Mouse (Mus musculus): ENCODE measurements around the gene Alox12. TPM values are rescaled to one million over a fixed set of nuclear protein-coding genes. Genes with fewer than 3 reads are reported as not detected.

Gene Alox12
- polyA plus RNA-seq, 1 experiment from 2014 or later, result 20.0 TPM

DNA sequence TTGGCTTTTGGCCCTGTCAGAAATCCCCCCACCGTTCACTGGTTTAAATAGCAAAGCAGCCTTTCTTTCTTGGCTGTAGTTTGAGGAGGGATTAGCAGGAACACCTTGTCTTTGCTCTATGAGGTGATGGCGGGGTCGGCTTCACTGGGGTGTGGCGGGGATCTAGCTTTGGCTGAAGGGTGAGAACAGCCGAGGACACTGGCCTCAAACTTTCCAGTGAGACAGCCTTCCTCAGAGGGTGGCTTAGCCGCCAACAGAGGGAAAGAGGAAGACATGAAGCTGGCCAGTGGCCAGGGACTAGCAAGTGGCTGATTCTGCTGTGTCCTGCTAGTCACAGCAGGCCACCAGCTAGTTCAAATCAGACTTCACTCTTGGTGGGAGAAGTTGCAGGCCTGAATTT is 34.1 kb upstream of the Alox12 start:
- no peak overlapping the region for H3K27ac ChIP-seq (ENCODE audit: low read depth)
- no peaks in the 10 kb centered on the region for H3K9me3 ChIP-seq (ENCODE audit: low read length)
- no peaks in the 10 kb centered on the region for H3K27me3 ChIP-seq (ENCODE audit: insufficient read depth, low read length)
- no peak for DNase-seq
- ATAC-seq, result no peak
- H3K36me3 ChIP-seq (replicated peaks; ENCODE audit: insufficient read depth, low read length), result no peaks in the 10 kb centered on the region
- H3K9ac ChIP-seq (replicated peaks), result no peak overlapping the region
- H3K4me1 ChIP-seq (ENCODE audit: insufficient read depth), result no peaks in the 10 kb centered on the region
- H3K4me3 ChIP-seq (ENCODE audit: low read depth, low read length), result no peak overlapping the region
- H3K4me2 ChIP-seq (ENCODE audit: low read depth, low read length), result no peak overlapping the region
- no peak for TF ChIP-seq EP300 (IDR thresholded peaks at IDR 0.05; ENCODE audit: low read depth)
- no peak for TF ChIP-seq CTCF (IDR thresholded peaks at IDR 0.05; ENCODE audit: low read depth)
- 50% methylated on average over 6 of the region's 6 CpGs for WGBS (ENCODE audit: insufficient replicate concordance)

DNA sequence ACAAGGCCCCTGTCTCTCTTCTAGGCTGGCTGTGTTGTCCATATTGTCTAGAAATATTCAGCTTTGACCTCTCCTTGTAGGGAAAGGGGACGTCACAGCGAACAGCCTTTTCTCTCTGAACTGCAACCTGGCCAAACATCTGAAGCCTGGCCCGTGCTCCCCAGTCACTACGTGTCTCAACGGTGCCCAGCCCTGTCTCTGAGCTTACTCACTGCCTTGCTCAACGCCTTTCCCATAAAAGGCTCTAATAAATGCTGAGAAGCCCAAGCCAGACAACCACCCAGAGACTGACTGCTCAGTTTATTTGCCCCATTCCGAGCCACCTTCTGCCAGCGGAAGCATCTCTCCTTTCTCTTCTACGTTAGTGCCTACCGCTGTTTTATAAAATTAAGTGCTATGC is 32.9 kb upstream of the Alox12 start:
- TF ChIP-seq CTCF (IDR thresholded peaks at IDR 0.05; ENCODE audit: low read depth) (no peak), EP300 (IDR thresholded peaks at IDR 0.05; ENCODE audit: low read depth) (no peak)
- Histone ChIP-seq H3K4me3 (ENCODE audit: low read depth, low read length) (no peak overlapping the region), H3K9me3 (ENCODE audit: low read length) (no peaks in the 10 kb centered on the region), H3K36me3 (replicated peaks; ENCODE audit: insufficient read depth, low read length) (no peaks in the 10 kb centered on the region), H3K27ac (ENCODE audit: low read depth) (no peak overlapping the region), H3K27me3 (ENCODE audit: insufficient read depth, low read length) (no peaks in the 10 kb centered on the region), H3K9ac (replicated peaks) (no peak overlapping the region), H3K4me2 (ENCODE audit: low read depth, low read length) (no peak overlapping the region), H3K4me1 (ENCODE audit: insufficient read depth) (no peaks in the 10 kb centered on the region)
- 81% methylated on average over 10 of the region's 10 CpGs for WGBS (ENCODE audit: insufficient replicate concordance)
- DNase-seq (no peak), ATAC-seq (no peak)

DNA sequence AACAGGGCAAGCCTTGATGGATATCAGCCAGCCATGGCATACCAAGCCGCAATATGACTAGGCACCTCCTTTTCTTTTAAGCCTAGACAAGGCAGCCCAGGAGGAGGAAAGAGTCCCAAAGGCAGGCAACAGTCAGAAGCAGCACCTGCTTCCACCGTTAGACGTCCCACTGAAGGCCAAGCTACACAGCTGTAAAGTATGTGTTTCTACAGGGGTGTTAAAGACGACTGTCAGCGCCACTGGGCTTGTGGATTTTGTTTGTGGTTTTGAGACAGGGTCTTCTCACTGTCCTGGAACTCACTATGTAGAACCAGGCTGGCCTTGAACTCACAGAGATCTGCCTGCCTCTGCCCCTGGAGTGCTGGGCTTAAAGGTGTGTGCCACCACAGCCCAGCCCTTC is 30.5 kb upstream of the Alox12 start:
- no peaks in the 10 kb centered on the region for H3K9me3 ChIP-seq (ENCODE audit: low read length)
- H3K27ac ChIP-seq (ENCODE audit: low read depth), result no peak overlapping the region
- H3K27me3 ChIP-seq (ENCODE audit: insufficient read depth, low read length), result no peaks in the 10 kb centered on the region
- TF ChIP-seq CTCF (IDR thresholded peaks at IDR 0.05; ENCODE audit: low read depth) (no peak), EP300 (IDR thresholded peaks at IDR 0.05; ENCODE audit: low read depth) (no peak)
- no peaks in the 10 kb centered on the region for H3K4me1 ChIP-seq (ENCODE audit: insufficient read depth)
- no peak overlapping the region for H3K4me3 ChIP-seq (ENCODE audit: low read depth, low read length)
- no peak for ATAC-seq
- no peak for DNase-seq
- H3K9ac ChIP-seq (replicated peaks), result no peak overlapping the region
- H3K4me2 ChIP-seq (ENCODE audit: low read depth, low read length), result no peak overlapping the region
- WGBS (ENCODE audit: insufficient replicate concordance), result 66% methylated on average over 5 of the region's 5 CpGs
- H3K36me3 ChIP-seq (replicated peaks; ENCODE audit: insufficient read depth, low read length), result no peaks in the 10 kb centered on the region

DNA sequence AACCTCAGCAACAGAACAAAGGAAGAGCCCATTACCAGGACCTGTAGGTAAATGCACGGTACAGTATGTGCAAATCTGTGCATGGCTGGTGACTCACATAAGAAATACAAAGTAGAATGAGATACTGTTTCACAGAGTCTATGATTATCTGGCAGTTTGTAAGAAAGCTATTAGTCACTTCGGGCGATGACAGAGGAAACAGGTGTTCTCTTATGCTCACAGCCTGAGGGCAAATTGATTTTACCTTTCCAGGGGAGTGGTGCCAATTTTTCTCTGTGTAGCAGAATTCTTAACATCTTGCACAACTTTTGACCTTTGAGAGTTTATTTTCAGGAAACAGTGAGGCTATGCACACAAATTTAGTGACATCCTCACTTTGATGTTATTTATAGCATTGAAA is 29.6 kb upstream of the Alox12 start:
- H3K36me3 ChIP-seq (replicated peaks; ENCODE audit: insufficient read depth, low read length), result no peaks in the 10 kb centered on the region
- no peak overlapping the region for H3K4me3 ChIP-seq (ENCODE audit: low read depth, low read length)
- H3K4me1 ChIP-seq (ENCODE audit: insufficient read depth), result no peaks in the 10 kb centered on the region
- WGBS (ENCODE audit: insufficient replicate concordance), result 40% methylated on average over 3 of the region's 3 CpGs
- peak; percentile 63 for ATAC-seq
- TF ChIP-seq CTCF (IDR thresholded peaks at IDR 0.05; ENCODE audit: low read depth) (no peak), EP300 (IDR thresholded peaks at IDR 0.05; ENCODE audit: low read depth) (no peak)
- no peaks in the 10 kb centered on the region for H3K27me3 ChIP-seq (ENCODE audit: insufficient read depth, low read length)
- no peak overlapping the region for H3K27ac ChIP-seq (ENCODE audit: low read depth)
- H3K9me3 ChIP-seq (ENCODE audit: low read length), result no peaks in the 10 kb centered on the region
- no peak overlapping the region for H3K4me2 ChIP-seq (ENCODE audit: low read depth, low read length)
- no peak for DNase-seq
- no peak overlapping the region for H3K9ac ChIP-seq (replicated peaks)

DNA sequence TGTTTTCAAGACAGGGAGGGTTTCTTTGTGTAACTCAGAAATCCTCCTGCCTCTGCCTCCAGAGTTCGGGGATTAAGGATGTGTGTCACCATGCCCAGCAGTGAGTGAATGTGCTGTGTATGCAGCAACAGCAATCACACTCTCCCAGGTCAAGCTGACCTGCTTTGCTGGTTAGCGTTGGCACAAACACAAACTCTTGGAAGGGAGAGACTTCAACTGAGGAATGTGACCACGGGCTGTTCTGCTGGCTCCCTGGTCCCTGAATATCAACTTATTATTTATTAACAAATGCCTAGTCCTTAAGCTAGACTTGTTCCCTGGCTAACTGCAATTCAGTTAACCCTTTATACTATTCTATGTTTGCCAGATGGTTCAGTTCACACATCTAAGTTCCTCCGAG is 28.5 kb upstream of the Alox12 start:
- Histone ChIP-seq H3K36me3 (replicated peaks; ENCODE audit: insufficient read depth, low read length) (no peaks in the 10 kb centered on the region), H3K4me3 (ENCODE audit: low read depth, low read length) (no peak overlapping the region), H3K27ac (ENCODE audit: low read depth) (no peak overlapping the region), H3K9me3 (ENCODE audit: low read length) (no peaks in the 10 kb centered on the region), H3K4me2 (ENCODE audit: low read depth, low read length) (no peak overlapping the region), H3K4me1 (ENCODE audit: insufficient read depth) (no peaks in the 10 kb centered on the region), H3K27me3 (ENCODE audit: insufficient read depth, low read length) (no peaks in the 10 kb centered on the region), H3K9ac (replicated peaks) (no peak overlapping the region)
- ATAC-seq, result no peak
- WGBS (ENCODE audit: insufficient replicate concordance), result 73% methylated on average over 4 of the region's 4 CpGs
- TF ChIP-seq EP300 (IDR thresholded peaks at IDR 0.05; ENCODE audit: low read depth) (no peak), CTCF (IDR thresholded peaks at IDR 0.05; ENCODE audit: low read depth) (no peak)
- DNase-seq, result no peak

DNA sequence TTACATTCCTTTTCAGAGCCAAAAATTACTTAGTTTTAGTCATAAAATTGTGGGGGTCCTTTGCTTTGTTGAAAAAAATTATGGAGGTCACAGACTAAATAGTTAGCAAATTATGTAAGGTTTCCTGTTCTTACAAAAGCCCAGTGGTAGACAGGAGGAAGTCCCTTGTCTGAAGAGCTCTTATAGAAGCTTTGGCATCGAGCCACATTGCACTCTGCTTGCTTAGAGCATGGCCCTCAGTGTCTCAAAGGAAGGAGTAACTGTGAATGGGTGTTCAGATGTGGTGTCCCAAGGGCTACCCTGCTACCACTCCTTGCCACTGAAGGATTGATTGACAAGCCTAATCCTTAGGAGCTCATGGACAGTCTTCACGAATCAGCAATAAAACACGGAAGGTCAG is 25.3 kb upstream of the Alox12 start:
- no peak overlapping the region for H3K4me2 ChIP-seq (ENCODE audit: low read depth, low read length)
- TF ChIP-seq EP300 (IDR thresholded peaks at IDR 0.05; ENCODE audit: low read depth) (no peak), CTCF (IDR thresholded peaks at IDR 0.05; ENCODE audit: low read depth) (no peak)
- no peaks in the 10 kb centered on the region for H3K36me3 ChIP-seq (replicated peaks; ENCODE audit: insufficient read depth, low read length)
- H3K4me3 ChIP-seq (ENCODE audit: low read depth, low read length), result no peak overlapping the region
- no peak overlapping the region for H3K27ac ChIP-seq (ENCODE audit: low read depth)
- H3K27me3 ChIP-seq (ENCODE audit: insufficient read depth, low read length), result no peaks in the 10 kb centered on the region
- H3K9me3 ChIP-seq (ENCODE audit: low read length), result no peaks in the 10 kb centered on the region
- DNase-seq (no peak), ATAC-seq (no peak)
- H3K4me1 ChIP-seq (ENCODE audit: insufficient read depth), result no peaks in the 10 kb centered on the region
- 34% methylated on average over 3 of the region's 3 CpGs for WGBS (ENCODE audit: insufficient replicate concordance)
- no peak overlapping the region for H3K9ac ChIP-seq (replicated peaks)

DNA sequence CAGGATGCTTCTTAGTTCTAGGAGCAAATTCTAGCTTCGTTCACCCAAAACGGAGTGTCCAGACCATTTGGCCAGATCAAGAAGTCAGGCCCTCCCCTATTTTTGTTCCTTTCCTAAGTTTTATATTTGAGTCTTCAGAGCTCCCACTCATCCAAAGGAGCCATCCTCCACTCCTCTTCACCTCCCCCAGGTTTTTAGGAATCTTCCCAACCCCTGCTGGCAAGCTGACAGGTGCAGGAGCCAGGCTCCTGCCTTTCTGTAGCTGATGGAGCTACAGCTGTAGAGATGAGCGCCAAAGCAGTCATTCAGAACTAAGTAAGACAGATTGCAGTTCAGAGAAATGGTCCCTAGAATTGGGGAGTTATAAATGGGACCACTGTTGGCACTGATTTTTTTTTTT is 23.8 kb upstream of the Alox12 start:
- WGBS (ENCODE audit: insufficient replicate concordance), result 78% methylated on average over 3 of the region's 3 CpGs
- H3K4me3 ChIP-seq (ENCODE audit: low read depth, low read length), result no peak overlapping the region
- H3K4me2 ChIP-seq (ENCODE audit: low read depth, low read length), result no peak overlapping the region
- no peak overlapping the region for H3K9ac ChIP-seq (replicated peaks)
- no peaks in the 10 kb centered on the region for H3K4me1 ChIP-seq (ENCODE audit: insufficient read depth)
- no peak for DNase-seq
- H3K27me3 ChIP-seq (ENCODE audit: insufficient read depth, low read length), result no peaks in the 10 kb centered on the region
- no peaks in the 10 kb centered on the region for H3K9me3 ChIP-seq (ENCODE audit: low read length)
- H3K36me3 ChIP-seq (replicated peaks; ENCODE audit: insufficient read depth, low read length), result no peaks in the 10 kb centered on the region
- no peak for ATAC-seq
- no peak for TF ChIP-seq EP300 (IDR thresholded peaks at IDR 0.05; ENCODE audit: low read depth)
- TF ChIP-seq CTCF (IDR thresholded peaks at IDR 0.05; ENCODE audit: low read depth), result no peak
- no peak overlapping the region for H3K27ac ChIP-seq (ENCODE audit: low read depth)
